Mouse (Mus musculus) hematopoietic stem cell, adult 5-6 weeks (primary cell): ENCODE data around the gene Adam15. TPM values are rescaled to one million over a fixed set of nuclear protein-coding genes. Genes with fewer than 3 reads are reported as not detected.

Experiments used
- ATAC-seq, 2 experiments: fragments of 125-278 bp in 1 of 2; replicated peaks in 1 of 2; 2 replicates each; pipeline ENCODE4 v1.8.0; 2016 to 2017; ENCODE audit warnings: inconsistent platforms in 2 of 2, mild to moderate bottlenecking in 2 of 2, moderate number of reproducible peaks in 2 of 2, low read depth in 1 of 2, moderate TSS enrichment in 1 of 2; ENCODE audit not compliant: low FRiP score in 2 of 2, poor library complexity in 2 of 2, severe bottlenecking in 2 of 2, insufficient read depth in 1 of 2, low TSS enrichment in 1 of 2
- total RNA-seq: library from RNA; stranded (forward); fragments of 172-1452, 232-1000 nt; gene quantifications from 2 replicates; pipeline ENCODE4 v1.2.3, GENCODE M21; 2017

Adam15 gene
- total RNA-seq, 1 experiment from 2014 or later = 30.9 TPM

- no peak for ATAC-seq
These were observed 12.6 kb downstream of the Adam15 start for GRCm38 (mm10) chr3:89337062-89337720.

GRCm38 (mm10) chr3:89336529-89336928 is 13.3 kb downstream of the Adam15 start:
- no peak for ATAC-seq

- no peak for ATAC-seq
These were observed 16.7 kb downstream of the Adam15 start for GRCm38 (mm10) chr3:89333053-89333452.

GRCm38 (mm10) chr3:89332476-89332875 is 17.3 kb downstream of the Adam15 start:
- ATAC-seq = no peak

GRCm38 (mm10) chr3:89332013-89332412 is 17.8 kb downstream of the Adam15 start:
- no peak for ATAC-seq

GRCm38 (mm10) chr3:89331561-89331960 is 18.2 kb downstream of the Adam15 start:
- no peak for ATAC-seq

DNA sequence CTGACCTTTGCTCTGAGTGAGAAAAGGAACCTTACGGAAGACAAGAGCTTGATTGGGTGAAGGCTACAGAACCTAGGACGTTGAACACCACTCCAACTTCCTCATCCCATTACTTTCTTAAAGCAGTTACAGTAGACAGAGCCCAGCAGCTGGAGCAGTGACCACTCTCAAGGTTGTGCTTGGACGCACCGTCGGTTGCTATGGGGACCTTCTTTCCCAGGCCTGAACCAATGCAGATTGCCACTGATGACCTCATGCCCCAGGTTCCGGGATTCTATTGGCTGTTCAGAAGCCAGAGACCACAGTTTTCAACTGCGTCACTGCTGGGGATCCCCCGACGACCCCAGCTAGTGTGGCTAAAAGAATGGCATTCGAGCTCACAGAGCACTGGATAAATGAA is 18.8 kb downstream of the Adam15 start:
- no peak for ATAC-seq

DNA sequence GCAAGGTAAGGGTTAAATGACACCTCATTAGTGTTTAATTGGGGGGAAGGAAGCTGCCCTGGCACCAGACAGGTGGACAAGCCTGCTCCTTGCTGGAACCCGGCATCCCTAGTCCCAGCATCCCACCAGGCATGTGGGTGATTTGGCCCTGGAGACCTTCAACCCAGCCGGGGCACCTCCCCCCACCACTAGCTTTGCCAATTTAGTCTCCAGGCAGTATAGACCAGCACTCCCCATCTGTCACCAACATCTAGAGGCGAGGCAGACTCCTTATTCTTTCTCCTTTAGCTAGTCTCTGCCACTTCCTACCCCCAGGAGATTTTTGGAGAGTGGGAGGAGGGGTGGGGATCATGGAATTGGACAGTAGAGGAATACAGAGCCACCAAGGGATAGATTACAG is 19.4 kb downstream of the Adam15 start:
- no peak for ATAC-seq

DNA sequence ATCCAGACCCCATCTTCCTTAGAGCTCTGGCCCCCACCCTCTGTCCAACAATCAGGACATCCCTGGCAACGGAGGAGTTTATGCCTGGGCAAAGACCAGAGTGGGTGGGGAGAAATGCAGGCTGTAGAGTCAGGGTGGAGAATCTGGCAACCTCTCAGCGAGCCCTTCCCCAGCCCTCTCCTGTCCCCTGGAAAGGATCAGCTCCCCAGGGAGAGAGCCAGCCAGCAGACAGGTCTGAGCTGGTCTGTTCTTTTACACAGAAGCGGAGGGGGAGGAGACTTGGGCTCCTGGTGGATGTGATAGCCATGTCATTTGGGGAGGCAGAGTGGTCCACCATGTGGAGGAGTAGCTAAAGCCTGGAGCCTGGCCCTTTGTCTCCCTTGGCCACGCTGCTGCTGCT is 21.2 kb downstream of the Adam15 start:
- ATAC-seq = no peak

DNA sequence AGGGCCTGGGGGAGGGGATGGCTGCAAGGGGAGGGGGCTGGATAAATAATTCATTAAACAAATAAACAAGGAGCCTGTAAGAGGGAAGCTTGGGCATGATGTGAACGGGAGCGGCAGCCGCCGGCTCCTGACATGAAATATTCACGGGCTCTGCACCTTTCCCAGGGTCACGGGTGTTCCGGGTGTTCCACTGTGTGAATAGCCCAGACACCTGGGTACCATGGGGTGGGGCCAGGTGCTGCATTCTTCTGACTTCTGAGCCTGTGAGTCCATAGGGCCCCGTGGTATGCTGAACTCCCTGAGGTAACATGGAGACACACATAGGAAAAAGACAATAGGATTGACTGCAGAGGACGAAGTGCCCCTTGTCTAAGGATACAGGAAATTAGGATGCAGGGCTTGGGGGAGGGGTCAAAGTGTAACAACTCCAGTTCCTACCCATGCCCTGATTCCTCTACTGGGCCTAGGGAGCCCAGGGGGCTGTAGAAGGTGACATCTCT is 22.4 kb downstream of the Adam15 start:
- no peak for ATAC-seq

GRCm38 (mm10) chr3:89325882-89326281 is 23.9 kb downstream of the Adam15 start:
- ATAC-seq = no peak

DNA sequence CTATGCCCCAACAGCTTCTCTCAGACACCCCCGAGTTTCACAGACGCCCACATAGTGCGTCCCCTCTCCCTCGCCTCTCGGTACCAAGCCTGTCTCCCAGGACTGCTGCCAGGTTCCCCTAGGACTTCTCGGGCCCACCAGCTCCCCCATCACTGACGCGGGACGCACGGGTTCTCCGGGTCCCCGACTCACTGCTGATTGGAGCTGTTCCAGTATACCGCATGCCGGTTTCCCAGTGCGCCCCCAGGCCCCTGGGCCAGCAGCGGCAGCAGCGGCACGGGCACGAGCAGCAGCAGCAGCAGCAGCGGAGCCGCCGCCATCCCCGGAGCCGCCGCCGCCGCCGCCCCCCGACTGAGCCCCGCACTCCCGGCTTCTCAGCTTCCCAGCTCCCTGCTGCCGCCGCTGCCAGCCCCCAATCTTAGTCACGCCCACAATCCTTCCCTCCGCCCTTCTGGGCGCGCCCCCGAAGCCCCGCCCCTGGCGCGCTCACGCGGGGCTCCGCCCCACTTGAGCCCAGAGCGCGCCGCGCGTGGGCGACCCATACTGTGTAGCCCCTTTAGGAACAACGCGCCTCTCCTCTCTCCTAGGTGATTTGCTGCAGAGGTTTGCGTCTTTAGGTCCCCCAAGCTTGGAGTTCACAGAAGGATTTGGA is 27.2 kb downstream of the Adam15 start, which contains the start of gene Efna3:
TSS of gene Efna3 (minus strand) at position 452 of the 652 bp plus-strand sequence.
- no peak for ATAC-seq

DNA sequence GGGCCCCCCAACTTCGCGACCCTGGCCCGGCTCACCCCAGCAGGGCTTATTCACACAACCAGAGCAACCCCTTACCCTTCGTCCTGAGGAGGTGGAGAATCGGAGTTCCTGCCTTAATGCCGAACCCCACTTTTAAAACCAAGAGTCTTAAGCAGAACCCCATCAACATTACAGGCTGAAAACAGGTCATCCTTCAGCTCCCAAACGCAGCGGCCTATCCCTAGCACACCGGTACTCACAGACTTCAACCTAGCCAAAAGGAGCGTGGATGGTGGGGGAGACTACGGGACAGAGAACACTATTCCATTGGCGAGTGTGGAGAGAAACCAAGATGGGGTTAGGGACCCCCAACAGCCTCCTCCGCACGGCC is 27.7 kb downstream of the Adam15 start:
- no peak for ATAC-seq

DNA sequence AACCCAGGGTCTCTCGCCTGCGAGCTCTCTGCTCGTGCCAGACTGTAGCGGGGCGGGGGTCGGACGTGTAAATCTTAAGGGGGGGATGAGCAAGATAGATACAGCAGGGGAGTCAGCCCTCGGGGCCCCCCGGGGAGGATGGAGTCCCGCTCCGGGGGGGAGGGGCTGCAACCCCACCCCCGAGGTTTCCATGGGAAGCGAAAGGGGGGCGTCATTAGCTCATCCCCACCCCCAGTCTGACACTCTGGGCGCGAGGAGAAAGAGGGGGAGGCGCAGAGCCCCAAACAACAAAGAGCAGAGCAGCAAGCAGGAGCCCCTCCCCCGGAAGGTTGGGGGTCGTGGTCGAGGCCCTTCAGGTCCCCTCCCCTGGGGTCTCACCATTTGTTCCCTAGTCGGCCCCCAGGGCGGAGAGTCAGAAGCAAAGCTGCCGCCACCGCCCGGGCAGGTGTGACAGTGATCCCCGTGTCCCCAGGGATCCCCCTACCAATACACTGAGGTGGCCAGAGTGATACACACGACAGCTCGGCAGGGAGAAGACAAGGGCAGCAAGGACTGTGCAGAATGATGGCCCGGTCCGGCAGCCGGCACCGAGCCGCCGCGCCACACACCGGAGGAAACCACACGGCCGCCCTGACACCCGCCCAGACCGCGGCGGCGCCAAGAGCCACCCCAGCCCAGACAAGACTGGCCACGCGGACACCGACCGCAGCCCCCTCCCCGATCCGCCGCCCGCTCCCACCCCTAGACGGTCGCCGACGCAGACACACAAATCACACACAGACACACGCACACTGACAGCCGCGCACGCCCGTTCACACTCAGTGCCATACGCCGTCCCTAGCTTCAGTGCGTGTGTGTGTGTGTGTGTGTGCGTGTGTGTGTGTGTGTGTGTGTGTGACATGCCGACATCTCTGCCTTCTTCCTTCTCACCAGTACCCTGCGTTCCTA is 28.3 kb downstream of the Adam15 start:
- ATAC-seq = peak in 1 of 2 experiments; percentile 14; a peak in 1 of 4 replicates

- no peak for ATAC-seq
These were observed 29.1 kb downstream of the Adam15 start for GRCm38 (mm10) chr3:89320581-89321182.

GRCm38 (mm10) chr3:89319591-89320350 is 30.0 kb downstream of the Adam15 start:
- no peak for ATAC-seq
